Mouse (Mus musculus): Measurements from ENCODE around the gene Des.

GRCm38 (mm10) chr1:75371317-75372095 is 11.4 kb downstream of the Des start:
- no peak for TF ChIP-seq POLR2A (IDR thresholded peaks at IDR 0.05; ENCODE audit: insufficient read length, low read depth)
- no peak for TF ChIP-seq MAX (IDR thresholded peaks at IDR 0.05; ENCODE audit: low read depth)
- TF ChIP-seq USF1 (IDR thresholded peaks at IDR 0.05; ENCODE audit: low read depth) = no peak
